Mouse (Mus musculus): ENCODE results near the gene Sestd1. TPM values are rescaled to one million over a fixed set of nuclear protein-coding genes. Genes with fewer than 3 reads are reported as not detected.

Sestd1 gene
- polyA plus RNA-seq, 1 experiment from 2014 or later: 33.8 TPM

- no peaks in the 10 kb centered on the region for H3K27me3 ChIP-seq
- H3K36me3 ChIP-seq: no peaks in the 10 kb centered on the region
- H3K27ac ChIP-seq: no peak overlapping the region
- no peaks in the 10 kb centered on the region for H3K4me1 ChIP-seq
- 88% methylated on average over 6 of the region's 6 CpGs for WGBS
- no peak overlapping the region for H3K9ac ChIP-seq
- no peak overlapping the region for H3K4me2 ChIP-seq (replicated peaks)
- ATAC-seq (ENCODE audit: low FRiP score): no peak
- H3K9me3 ChIP-seq (replicated peaks): no peaks in the 10 kb centered on the region
- H3K4me3 ChIP-seq: no peak overlapping the region
Observed at GRCm38 (mm10) chr2:77138879-77139278, 141.5 kb downstream of the Sestd1 start.

- Histone ChIP-seq H3K27ac (no peak overlapping the region), H3K9ac (no peak overlapping the region), H3K4me2 (replicated peaks) (no peak overlapping the region), H3K4me3 (no peak overlapping the region), H3K4me1 (no peaks in the 10 kb centered on the region), H3K36me3 (no peaks in the 10 kb centered on the region), H3K9me3 (replicated peaks) (no peaks in the 10 kb centered on the region), H3K27me3 (no peaks in the 10 kb centered on the region)
- WGBS: 47% methylated on average over 1 of the region's 1 CpGs
- no peak for ATAC-seq (ENCODE audit: low FRiP score)
Observed at GRCm38 (mm10) chr2:77134906-77135305, 145.5 kb downstream of the Sestd1 start.

- no peaks in the 10 kb centered on the region for H3K4me1 ChIP-seq
- H3K27me3 ChIP-seq: no peaks in the 10 kb centered on the region
- no peak overlapping the region for H3K4me2 ChIP-seq (replicated peaks)
- H3K9me3 ChIP-seq (replicated peaks): no peaks in the 10 kb centered on the region
- whole genome bisulfite sequencing: 93% methylated on average over 1 of the region's 1 CpGs
- no peaks in the 10 kb centered on the region for H3K36me3 ChIP-seq
- H3K27ac ChIP-seq: no peak overlapping the region
- no peak overlapping the region for H3K9ac ChIP-seq
- no peak overlapping the region for H3K4me3 ChIP-seq
- ATAC-seq (ENCODE audit: low FRiP score): no peak
Observed at GRCm38 (mm10) chr2:77133407-77133806, 147.0 kb downstream of the Sestd1 start.

Other genes starting within 250 kb of the Sestd1 start
- gene Ccdc141, start 110.0 kb downstream of the Sestd1 start, polyA plus RNA-seq (2016; fragmentation: Nextera tagmentation; extraction: Ambion mirVana): 5.9 and 10.4 TPM in 2 replicates

All from hindbrain, embryonic 12.5 days (tissue).